Mouse (Mus musculus) forebrain, embryonic 14.5 days (tissue): ENCODE results near the gene Hdac6. TPM values are rescaled to one million over a fixed set of nuclear protein-coding genes. Genes with fewer than 3 reads are reported as not detected.

Experiments
- ATAC-seq: fragments of 200-750 bp; cut with Nextera tagmentation; 2 replicates; pipeline ENCODE4 v1.8.0; 2017; ENCODE audit warnings: mild to moderate bottlenecking, moderate library complexity
- DNase-seq: peaks from one replicate; pipeline ENCODE4 v3.0.0-alpha.2; 2015; ENCODE audit warnings: low spot score
- H3K27ac ChIP-seq: fragments of 300-500 bp; sonication (generic); 2 replicates; pipeline ENCODE4 v1.5.1; 2014; ENCODE audit warnings: low read depth, mild to moderate bottlenecking, control low read depth, low read length, moderate library complexity
- H3K27me3 ChIP-seq: fragments of 300-500 bp; sonication (generic); replicated peaks from 2 replicates; pipeline ENCODE4 v1.6.1; 2014; ENCODE audit warnings: low read length, control low read depth, mixed read lengths; ENCODE audit not compliant: control insufficient read depth, insufficient read depth
- H3K36me3 ChIP-seq: fragments of 300-500 bp; sonication (generic); 2 replicates; pipeline ENCODE4 v1.6.1; 2014; ENCODE audit warnings: low read length, control low read depth; ENCODE audit not compliant: control insufficient read depth, insufficient read depth
- H3K4me1 ChIP-seq: fragments of 300-500 bp; sonication (generic); 2 replicates; pipeline ENCODE4 v1.6.1; 2014; ENCODE audit warnings: antibody characterized with exemption, low read length, control low read depth; ENCODE audit not compliant: control insufficient read depth, insufficient read depth
- H3K4me2 ChIP-seq: fragments of 300-500 bp; sonication (generic); 2 replicates; pipeline ENCODE4 v1.6.1; 2014; ENCODE audit warnings: mild to moderate bottlenecking, control low read depth, low read length
- H3K4me3 ChIP-seq: fragments of 300-500 bp; sonication (generic); 2 replicates; pipeline ENCODE4 v1.5.1; 2014; ENCODE audit warnings: low read depth, low read length, control low read depth
- H3K9ac ChIP-seq: fragments of 300-500 bp; sonication (generic); 2 replicates; pipeline ENCODE4 v1.6.1; 2014; ENCODE audit warnings: mild to moderate bottlenecking, low read length, control low read depth, moderate library complexity
- H3K9me3 ChIP-seq: fragments of 300-500 bp; sonication (generic); replicated peaks from 2 replicates; pipeline ENCODE4 v1.6.1; 2016; ENCODE audit warnings: low read length, control low read depth, mixed read lengths; ENCODE audit not compliant: control insufficient read depth
- WGBS: fragments of 180-500 bp; shearing (Covaris S2); extraction: QIAGEN DNeasy Blood & Tissue Kit; methylation state at CpG from one replicate; pipeline ENCODE4 v1.1.7; 2014; 5-methylcytosine and 5-hydroxymethylcytosine counted together
- polyA plus RNA-seq: library from polyadenylated mRNA; unstranded; fragments of >200 nt; fragmentation: Nextera tagmentation; extraction: Ambion mirVana; gene quantifications from 2 replicates; pipeline ENCODE4 v1.2.1, GENCODE M21; 2014

Hdac6 gene
- polyA plus RNA-seq, 1 experiment from 2014 or later = 43.3 TPM

GRCm38 (mm10) chrX:7967596-7968201 is 20.0 kb upstream of the Hdac6 start:
- Histone ChIP-seq H3K27ac (no peak overlapping the region), H3K36me3 (no peaks in the 10 kb centered on the region), H3K4me2 (no peak overlapping the region), H3K4me3 (no peak overlapping the region), H3K9ac (no peak overlapping the region), H3K27me3 (no peaks in the 10 kb centered on the region), H3K4me1 (no peaks in the 10 kb centered on the region), H3K9me3 (no peaks in the 10 kb centered on the region)
- WGBS = 88% methylated on average over 7 of the region's 9 CpGs
- ATAC-seq (no peak), DNase-seq (no peak)

GRCm38 (mm10) chrX:7966161-7966560 is 18.5 kb upstream of the Hdac6 start:
- 88% methylated on average over 4 of the region's 4 CpGs for WGBS

GRCm38 (mm10) chrX:7963829-7964626 is 16.3 kb upstream of the Hdac6 start:
- no peak for DNase-seq
- Histone ChIP-seq H3K9ac (no peak overlapping the region), H3K4me3 (no peak overlapping the region), H3K27ac (no peak overlapping the region), H3K36me3 (no peaks in the 10 kb centered on the region), H3K9me3 (no peaks in the 10 kb centered on the region), H3K4me1 (no peaks in the 10 kb centered on the region), H3K4me2 (no peak overlapping the region), H3K27me3 (no peaks in the 10 kb centered on the region)
- ATAC-seq = no peak
- WGBS = 82% methylated on average over 7 of the region's 7 CpGs

More at GRCm38 (mm10) chrX:7966161-7966560, 18.5 kb upstream of the Hdac6 start:
- no peaks in the 10 kb centered on the region for H3K4me1 ChIP-seq
- DNase-seq (no peak), ATAC-seq (no peak)
- no peaks in the 10 kb centered on the region for H3K27me3 ChIP-seq
- H3K4me3 ChIP-seq = no peak overlapping the region
- H3K27ac ChIP-seq = no peak overlapping the region
- no peak overlapping the region for H3K9ac ChIP-seq
- H3K36me3 ChIP-seq = no peaks in the 10 kb centered on the region
- no peak overlapping the region for H3K4me2 ChIP-seq
- no peaks in the 10 kb centered on the region for H3K9me3 ChIP-seq

- Histone ChIP-seq H3K4me3 (no peak overlapping the region), H3K4me2 (no peak overlapping the region), H3K36me3 (no peaks in the 10 kb centered on the region), H3K9ac (no peak overlapping the region), H3K27me3 (no peaks in the 10 kb centered on the region), H3K4me1 (no peaks in the 10 kb centered on the region), H3K9me3 (no peaks in the 10 kb centered on the region), H3K27ac (no peak overlapping the region)
- DNase-seq (no peak), ATAC-seq (no peak)
- whole genome bisulfite sequencing = 93% methylated on average over 9 of the region's 9 CpGs
Measured at GRCm38 (mm10) chrX:7958868-7959267, 11.2 kb upstream of the Hdac6 start.

GRCm38 (mm10) chrX:7950091-7950490 is 2.4 kb upstream of the Hdac6 start:
- Histone ChIP-seq H3K9ac (no peak overlapping the region), H3K27me3 (no peaks in the 10 kb centered on the region), H3K27ac (no peak overlapping the region), H3K9me3 (no peaks in the 10 kb centered on the region), H3K4me3 (no peak overlapping the region), H3K4me1 (no peaks in the 10 kb centered on the region), H3K4me2 (no peak overlapping the region), H3K36me3 (no peaks in the 10 kb centered on the region)
- no peak for DNase-seq
- no peak for ATAC-seq
- WGBS = 89% methylated on average over 7 of the region's 7 CpGs

- 29% methylated on average over 38 of the region's 38 CpGs for WGBS
- no peaks in the 10 kb centered on the region for H3K36me3 ChIP-seq
- peak overlapping the region; percentile 41 for H3K4me2 ChIP-seq
- no peak; the same call in 1 of the 2 replicates for ATAC-seq
- no peaks in the 10 kb centered on the region for H3K4me1 ChIP-seq
- H3K9ac ChIP-seq = peak overlapping the region; percentile 49
- peak overlapping the region; percentile 44 for H3K4me3 ChIP-seq
- H3K9me3 ChIP-seq = no peaks in the 10 kb centered on the region
- DNase-seq = peak; percentile 96
- no peaks in the 10 kb centered on the region for H3K27me3 ChIP-seq
- H3K27ac ChIP-seq = peak overlapping the region; percentile 9; the same call in 1 of the 2 replicates
Measured at GRCm38 (mm10) chrX:7947900-7948492, 307 bp upstream of the Hdac6 start.

GRCm38 (mm10) chrX:7945618-7946017 is 2.1 kb downstream of the Hdac6 start:
- DNase-seq = no peak
- Histone ChIP-seq H3K4me1 (no peaks in the 10 kb centered on the region), H3K9ac (no peak overlapping the region), H3K4me3 (no peak overlapping the region), H3K36me3 (peaks cover 6% of the 10 kb centered on the region; the same call in 1 of the 2 replicates), H3K4me2 (no peak overlapping the region), H3K27me3 (no peaks in the 10 kb centered on the region), H3K9me3 (no peaks in the 10 kb centered on the region), H3K27ac (no peak overlapping the region)
- ATAC-seq = no peak
- WGBS = 85% methylated on average over 8 of the region's 8 CpGs

- Histone ChIP-seq H3K36me3 (peaks cover 20% of the 10 kb centered on the region; the same call in 1 of the 2 replicates), H3K9me3 (no peaks in the 10 kb centered on the region), H3K27me3 (no peaks in the 10 kb centered on the region), H3K9ac (no peak overlapping the region), H3K4me2 (no peak overlapping the region), H3K4me3 (no peak overlapping the region), H3K27ac (no peak overlapping the region), H3K4me1 (no peaks in the 10 kb centered on the region)
- 89% methylated on average over 6 of the region's 6 CpGs for WGBS
- DNase-seq = no peak
- no peak for ATAC-seq
Measured at GRCm38 (mm10) chrX:7937667-7938066, 10.0 kb downstream of the Hdac6 start.

GRCm38 (mm10) chrX:7936874-7937273 is 10.8 kb downstream of the Hdac6 start:
- no peaks in the 10 kb centered on the region for H3K27me3 ChIP-seq
- H3K36me3 ChIP-seq = peaks cover 25% of the 10 kb centered on the region; the same call in 1 of the 2 replicates
- H3K27ac ChIP-seq = no peak overlapping the region
- no peak for DNase-seq
- H3K4me3 ChIP-seq = no peak overlapping the region
- ATAC-seq = no peak
- H3K4me1 ChIP-seq = no peaks in the 10 kb centered on the region
- H3K9ac ChIP-seq = no peak overlapping the region
- WGBS = 66% methylated on average over 11 of the region's 11 CpGs
- no peak overlapping the region for H3K4me2 ChIP-seq
- no peaks in the 10 kb centered on the region for H3K9me3 ChIP-seq
